Mouse (Mus musculus) brain, embryonic 14.5 days (tissue): ENCODE data around the gene Gm49368.

Source experiments
- CTCF ChIP-seq: fragments of 200-500 bp; IDR thresholded peaks from 2 replicates; pipeline ENCODE4 v1.5.1; 2012; ENCODE audit warnings: inconsistent platforms, mild to moderate bottlenecking, moderate library complexity, borderline replicate concordance; ENCODE audit not compliant: insufficient read depth, insufficient read length; ENCODE audit errors: extremely low read depth
- POLR2A ChIP-seq: fragments of 200-500 bp; IDR thresholded peaks from 2 replicates; pipeline ENCODE4 v1.6.1; 2012; ENCODE audit warnings: mild to moderate bottlenecking, inconsistent platforms, borderline replicate concordance; ENCODE audit not compliant: poor library complexity, insufficient read depth, insufficient read length, severe bottlenecking; ENCODE audit errors: extremely low read depth

GRCm38 (mm10) chr7:128045640-128046039 is 16.8 kb upstream of the Gm49368 start:
- TF ChIP-seq CTCF, result no peak
- TF ChIP-seq POLR2A, result no peak
